Mouse (Mus musculus): ENCODE data around the gene Zic3. TPM values are rescaled to one million over a fixed set of nuclear protein-coding genes. Genes with fewer than 3 reads are reported as not detected.

Zic3 gene
- total and polyA plus RNA-seq, 2 experiments, result not detected

GRCm38 (mm10) chrX:58030100-58030834 lies 7.8 kb downstream of the Zic3 start:
- TF ChIP-seq CTCF (IDR thresholded peaks at IDR 0.05; ENCODE audit: low read depth, low read length), result no peak
- no peak for TF ChIP-seq POLR2A (IDR thresholded peaks at IDR 0.05; ENCODE audit: extremely low read depth, insufficient read depth, low read length)
- DNase-seq (ENCODE audit: extremely low read depth, low read depth, low spot score), result peak; percentile 12
- H3K79me2 ChIP-seq (ENCODE audit: control insufficient read depth, insufficient read depth, low read length), result no peaks in the 10 kb centered on the region
- no peak overlapping the region for H3K27ac ChIP-seq (replicated peaks; ENCODE audit: insufficient read depth, low read depth, low read length)
- peak overlapping the region; percentile 35; the same call in 1 of the 2 replicates for H3K4me3 ChIP-seq (ENCODE audit: insufficient read depth, low read depth, low read length)
- no peaks in the 10 kb centered on the region for H3K36me3 ChIP-seq (ENCODE audit: control insufficient read depth, insufficient read depth, low read length)
- H3K4me1 ChIP-seq (ENCODE audit: control insufficient read depth, insufficient read depth, low read length), result no peaks in the 10 kb centered on the region; the same call in 1 of the 2 replicates
- H3K27me3 ChIP-seq (ENCODE audit: control insufficient read depth, insufficient read depth, low read length), result peaks cover 16% of the 10 kb centered on the region; the same call in 1 of the 2 replicates
- WGBS, result 2% methylated on average over 47 of the region's 48 CpGs
- no peak overlapping the region for H3K9ac ChIP-seq (ENCODE audit: low read depth, low read length)

GRCm38 (mm10) chrX:58030835-58031670 lies 8.6 kb downstream of the Zic3 start:
- WGBS, result 3% methylated on average over 46 of the region's 56 CpGs
- peak overlapping the region; percentile 35; the same call in 1 of the 2 replicates for H3K4me3 ChIP-seq (ENCODE audit: insufficient read depth, low read depth, low read length)
- TF ChIP-seq POLR2A (IDR thresholded peaks at IDR 0.05; ENCODE audit: extremely low read depth, insufficient read depth, low read length) (no peak), CTCF (IDR thresholded peaks at IDR 0.05; ENCODE audit: low read depth, low read length) (no peak)
- peaks cover 16% of the 10 kb centered on the region; the same call in 1 of the 2 replicates for H3K27me3 ChIP-seq (ENCODE audit: control insufficient read depth, insufficient read depth, low read length)
- no peaks in the 10 kb centered on the region for H3K79me2 ChIP-seq (ENCODE audit: control insufficient read depth, insufficient read depth, low read length)
- H3K36me3 ChIP-seq (ENCODE audit: control insufficient read depth, insufficient read depth, low read length), result no peaks in the 10 kb centered on the region
- no peak overlapping the region for H3K27ac ChIP-seq (replicated peaks; ENCODE audit: insufficient read depth, low read depth, low read length)
- no peaks in the 10 kb centered on the region; the same call in 1 of the 2 replicates for H3K4me1 ChIP-seq (ENCODE audit: control insufficient read depth, insufficient read depth, low read length)
- DNase-seq (ENCODE audit: extremely low read depth, low read depth, low spot score), result no peak
- no peak overlapping the region for H3K9ac ChIP-seq (ENCODE audit: low read depth, low read length)

GRCm38 (mm10) chrX:58031671-58032605 lies 9.4 kb downstream of the Zic3 start:
- H3K27ac ChIP-seq (replicated peaks; ENCODE audit: insufficient read depth, low read depth, low read length), result no peak overlapping the region
- TF ChIP-seq CTCF (IDR thresholded peaks at IDR 0.05; ENCODE audit: low read depth, low read length), result no peak
- no peak for TF ChIP-seq POLR2A (IDR thresholded peaks at IDR 0.05; ENCODE audit: extremely low read depth, insufficient read depth, low read length)
- no peaks in the 10 kb centered on the region; the same call in 1 of the 2 replicates for H3K4me1 ChIP-seq (ENCODE audit: control insufficient read depth, insufficient read depth, low read length)
- peaks cover 16% of the 10 kb centered on the region; the same call in 1 of the 2 replicates for H3K27me3 ChIP-seq (ENCODE audit: control insufficient read depth, insufficient read depth, low read length)
- WGBS, result 4% methylated on average over 48 of the region's 56 CpGs
- no peak for DNase-seq (ENCODE audit: extremely low read depth, low read depth, low spot score)
- H3K4me3 ChIP-seq (ENCODE audit: insufficient read depth, low read depth, low read length), result no peak overlapping the region
- no peak overlapping the region for H3K9ac ChIP-seq (ENCODE audit: low read depth, low read length)
- H3K79me2 ChIP-seq (ENCODE audit: control insufficient read depth, insufficient read depth, low read length), result no peaks in the 10 kb centered on the region
- H3K36me3 ChIP-seq (ENCODE audit: control insufficient read depth, insufficient read depth, low read length), result no peaks in the 10 kb centered on the region

- Histone ChIP-seq H3K27me3 (ENCODE audit: control insufficient read depth, insufficient read depth, low read length) (peaks cover 16% of the 10 kb centered on the region; the same call in 1 of the 2 replicates), H3K79me2 (ENCODE audit: control insufficient read depth, insufficient read depth, low read length) (no peaks in the 10 kb centered on the region), H3K4me3 (ENCODE audit: insufficient read depth, low read depth, low read length) (no peak overlapping the region), H3K9ac (ENCODE audit: low read depth, low read length) (no peak overlapping the region), H3K36me3 (ENCODE audit: control insufficient read depth, insufficient read depth, low read length) (no peaks in the 10 kb centered on the region), H3K27ac (replicated peaks; ENCODE audit: insufficient read depth, low read depth, low read length) (no peak overlapping the region), H3K4me1 (ENCODE audit: control insufficient read depth, insufficient read depth, low read length) (no peaks in the 10 kb centered on the region; the same call in 1 of the 2 replicates)
- DNase-seq (ENCODE audit: extremely low read depth, low read depth, low spot score), result no peak
- 4% methylated on average over 7 of the region's 7 CpGs for WGBS
- no peak for TF ChIP-seq CTCF (IDR thresholded peaks at IDR 0.05; ENCODE audit: low read depth, low read length)
- TF ChIP-seq POLR2A (IDR thresholded peaks at IDR 0.05; ENCODE audit: extremely low read depth, insufficient read depth, low read length), result no peak
Observed at GRCm38 (mm10) chrX:58032622-58033021, 10.1 kb downstream of the Zic3 start.

- Histone ChIP-seq H3K27ac (replicated peaks; ENCODE audit: insufficient read depth, low read depth, low read length) (no peak overlapping the region), H3K9ac (ENCODE audit: low read depth, low read length) (no peak overlapping the region), H3K36me3 (ENCODE audit: control insufficient read depth, insufficient read depth, low read length) (no peaks in the 10 kb centered on the region), H3K4me3 (ENCODE audit: insufficient read depth, low read depth, low read length) (no peak overlapping the region), H3K4me1 (ENCODE audit: control insufficient read depth, insufficient read depth, low read length) (no peaks in the 10 kb centered on the region; the same call in 1 of the 2 replicates), H3K79me2 (ENCODE audit: control insufficient read depth, insufficient read depth, low read length) (no peaks in the 10 kb centered on the region), H3K27me3 (ENCODE audit: control insufficient read depth, insufficient read depth, low read length) (peaks cover 18% of the 10 kb centered on the region; the same call in 1 of the 2 replicates)
- DNase-seq (ENCODE audit: extremely low read depth, low read depth, low spot score), result no peak
- 2% methylated on average over 22 of the region's 22 CpGs for WGBS
- TF ChIP-seq POLR2A (IDR thresholded peaks at IDR 0.05; ENCODE audit: extremely low read depth, insufficient read depth, low read length) (no peak), CTCF (IDR thresholded peaks at IDR 0.05; ENCODE audit: low read depth, low read length) (no peak)
Observed at GRCm38 (mm10) chrX:58033521-58033920, 11.0 kb downstream of the Zic3 start.

Data from liver, adult 2 months (tissue).